Mouse (Mus musculus) heart, adult 18-20 months (tissue): ENCODE measurements around the gene Mrpl18. TPM values are rescaled to one million over a fixed set of nuclear protein-coding genes. Genes with fewer than 3 reads are reported as not detected.

Source experiments
- DNase-seq, 2 experiments: peaks; one replicate each; pipeline ENCODE4 v3.0.0; 2021 to 2022; ENCODE audit warnings: mixed read lengths in 1 of 2
- microRNA-seq, 2 experiments: library from miRNA; unstranded; fragments of <30 nt; microRNA quantifications; one replicate each; pipeline ENCODE4 v1.2.0; 2022
- total RNA-seq, 2 experiments: library from RNA; stranded (reverse); gene quantifications; 2 replicates each; pipeline ENCODE4 v1.2.3; 2021

Gene Mrpl18
- total RNA-seq, 2 experiments from 2014 or later = 163 to 179 TPM

DNA sequence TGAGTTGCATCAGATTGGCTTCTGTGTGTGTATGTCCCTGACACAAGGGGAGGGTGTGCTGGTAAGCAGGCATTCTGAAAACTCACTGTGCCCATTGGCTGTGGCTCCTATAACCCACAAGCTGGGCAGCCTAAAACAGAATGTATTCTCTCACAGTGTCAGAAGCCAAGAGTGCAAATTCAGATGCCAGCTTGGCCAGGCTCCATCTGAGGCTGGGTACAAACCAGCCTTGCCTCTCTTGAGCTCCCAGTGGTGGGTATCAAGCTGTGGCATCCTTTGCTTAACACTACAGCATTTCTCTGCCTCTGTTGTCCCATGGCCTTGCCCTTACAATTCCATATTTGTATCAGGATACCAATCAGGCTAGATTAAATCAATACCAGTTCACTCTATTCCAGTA is 52.0 kb downstream of the Mrpl18 start:
- DNase-seq = no peak

Small RNA genes within 50 kb of the gene (microRNA-seq; reads per million reads assigned to microRNA genes)
- gene Gm24085 = 0 reads per million in 2 experiments

Other genes starting within 250 kb of the Mrpl18 start
- gene Slc22a1, start 240.5 kb downstream of the Mrpl18 start, total RNA-seq = 10 to 100 TPM; 12.1 to 17.8 TPM
- gene Igf2r, start 146.7 kb downstream of the Mrpl18 start, total RNA-seq = 100 to 1,000 TPM; 111 to 115 TPM
- gene Mas1, start 48.2 kb downstream of the Mrpl18 start, total RNA-seq = under 1 TPM; 0.46 to 0.60 TPM
- 1 to 10 TPM; 6.0 to 7.0 TPM for gene Mrgprh, start 40.3 kb downstream of the Mrpl18 start, total RNA-seq
- under 1 TPM; 0.18 to 0.74 TPM for gene Pnldc1, start 6.1 kb downstream of the Mrpl18 start, total RNA-seq
- 100 to 1,000 TPM; 191 to 206 TPM for gene Tcp1, start 644 bp downstream of the Mrpl18 start, total RNA-seq
- gene Acat3, start 24.3 kb upstream of the Mrpl18 start, total RNA-seq = not detected
- gene Acat2, start 44.4 kb upstream of the Mrpl18 start, total RNA-seq = 10 to 100 TPM in 1 of 2 experiments, 1 to 10 TPM in 1; 6.1 to 13.0 TPM
- gene Wtap, start 77.8 kb upstream of the Mrpl18 start, total RNA-seq = 10 to 100 TPM; 30.2 to 34.1 TPM
- 1,000 to 10,000 TPM; 1,031 to 1,107 TPM for gene Sod2, start 90.5 kb upstream of the Mrpl18 start, total RNA-seq
- under 1 TPM in 1 of 2 experiments, not detected in 1; 0.32 TPM for gene Gpr31b, start 136.0 kb upstream of the Mrpl18 start, total RNA-seq
- not detected for gene Tcp10b, start 144.8 kb upstream of the Mrpl18 start, total RNA-seq
- not detected for gene Unc93a, start 215.5 kb upstream of the Mrpl18 start, total RNA-seq